Mouse (Mus musculus) T-cell, adult 66 days (primary cell): ENCODE data around the gene Prelp. TPM values are rescaled to one million over a fixed set of nuclear protein-coding genes. Genes with fewer than 3 reads are reported as not detected.

Source experiments
- total RNA-seq, 2 experiments: library from RNA; stranded (reverse); gene quantifications; 3 replicates in 1 of 2; 4 replicates in 1 of 2; pipeline ENCODE4 v1.2.4; 2023

Gene Prelp
- not detected for total RNA-seq

DNA sequence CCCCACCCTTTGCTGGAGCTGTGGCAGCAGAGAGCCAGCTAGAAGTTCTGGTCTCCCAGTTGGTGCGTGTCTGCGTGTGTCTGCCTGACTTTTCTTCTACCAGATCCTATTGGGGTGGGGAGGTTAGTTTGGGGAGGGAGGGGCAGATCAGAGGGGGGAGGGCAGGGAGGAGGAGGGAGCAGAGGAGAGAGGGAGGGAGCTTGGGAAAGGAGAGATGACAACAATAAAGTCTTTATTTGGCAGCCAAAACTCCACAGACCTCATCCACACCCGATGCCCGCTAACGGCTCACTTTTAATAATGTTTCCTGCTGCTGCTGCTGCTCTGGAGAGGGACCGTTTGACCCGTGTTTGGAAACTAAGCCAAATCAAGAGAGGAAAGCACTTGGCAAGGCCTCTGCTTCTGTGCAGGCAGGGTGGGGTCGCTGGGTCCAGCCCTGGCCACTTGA, at the start of gene Prelp:
Gene Prelp, minus strand, starts transcription at position 111 of the 448 bp plus-strand sequence.

DNA sequence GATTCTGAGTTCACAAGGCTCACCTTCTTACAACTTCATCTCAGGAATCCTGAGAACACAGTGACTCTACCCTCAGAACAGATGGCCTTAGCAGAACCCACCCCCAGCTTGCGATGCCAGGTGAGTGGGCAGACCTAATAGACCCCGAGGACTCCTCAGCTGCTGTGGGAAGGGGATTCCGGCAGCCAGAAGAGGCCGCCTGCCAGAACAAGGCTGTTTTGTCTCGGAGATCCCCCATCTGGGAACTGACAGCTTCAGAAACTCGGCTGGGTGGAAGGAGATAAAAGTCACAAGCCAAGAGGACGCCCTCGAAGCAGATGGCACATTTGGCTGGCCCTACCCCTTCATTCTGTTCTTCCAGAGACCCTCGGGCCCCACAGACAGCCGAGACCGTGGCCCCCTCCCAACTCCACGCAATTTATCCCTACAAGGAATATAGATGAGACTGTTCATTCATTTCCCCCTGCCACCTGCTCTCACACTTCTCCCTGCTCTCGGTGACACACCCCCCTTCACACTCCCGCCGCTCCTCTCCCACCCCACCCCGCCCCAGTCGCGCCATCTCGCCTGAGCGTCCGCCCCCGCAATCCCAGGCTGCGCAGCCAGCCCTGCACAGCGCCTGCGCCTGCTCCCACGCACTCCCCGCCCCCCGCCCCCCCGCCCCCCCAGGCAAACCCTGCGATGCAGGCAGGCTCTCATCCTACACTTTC, 13.1 kb downstream of the Prelp start, which contains the start of gene Optc:
Gene Optc, minus strand, starts transcription at position 51 of the 710 bp plus-strand sequence.

Other genes starting within 250 kb of the Prelp start
- 10 to 100 TPM; 62.5 to 62.6 TPM for gene Lax1, start 231.3 kb downstream of the Prelp start, total RNA-seq
- 10 to 100 TPM in 1 of 2 experiments, 1 to 10 TPM in 1; 9.5 to 13.9 TPM for gene Atp2b4, start 120.4 kb downstream of the Prelp start, total RNA-seq
- gene Optc, start 13.4 kb downstream of the Prelp start, total RNA-seq = not detected
- gene Fmod, start 115.8 kb upstream of the Prelp start, total RNA-seq = not detected
- gene Btg2, start 157.7 kb upstream of the Prelp start, total RNA-seq = 100 to 1,000 TPM; 175 to 187 TPM
- not detected for gene Chit1, start 189.8 kb upstream of the Prelp start, total RNA-seq